Comparison of ENCODE assay signal across 17 mouse cellular contexts in genomic region chr6:32940299-32940698, GRCm38 (mm10).
DNase-seq lines count a peak whose midpoint lies in the region; ATAC-seq and TF ChIP-seq lines count a peak whose summit lies in the region.
"Had no signal": no experiment of that assay in that cellular context is flagged by ENCODE, and none has a peak within 500 bp of the region (broad histone marks: within the 10 kb centered on the region; RNA-seq: fewer than 3 reads in every experiment).

No protein-coding gene starts in this region.

- DNase-seq in heart, postnatal 14 days = no peak
- DNase-seq in kidney, postnatal 0 days (ENCODE audit: low spot score) = peak; percentile 68
- no peak for DNase-seq in kidney, adult 18-20 months
- DNase-seq in right cerebral cortex, adult 18-20 months = peak; percentile 11
- DNase-seq in right cerebral cortex, postnatal 36 days (ENCODE audit: low spot score in 2 of 2) = no peak
- no peak for DNase-seq in cerebellum, postnatal 10 days
- DNase-seq: adrenal gland, adult 2 months; cerebellum, adult 8-10 months; kidney, adult 2 months; thymus, postnatal 14 days had no signal

- intact Hi-C loops in heart, postnatal 14 days (cut with DNase I) = no loop called here

- H3K4me2 ChIP-seq in heart, embryonic 12.5 days = peak overlapping the region; percentile 52
- no peak overlapping the region for H3K4me2 ChIP-seq in kidney, postnatal 0 days (ENCODE audit: low read length)
- H3K4me2 ChIP-seq: embryonic facial prominence, embryonic 15.5 days; limb, embryonic 15.5 days; midbrain, embryonic 13.5 days; neural tube, embryonic 13.5 days had no signal

- 16% methylated on average over 11 of the region's 11 CpGs for WGBS in heart, embryonic 12.5 days
- WGBS in kidney, postnatal 0 days = 29% methylated on average over 11 of the region's 11 CpGs

- no peak for ATAC-seq in heart, embryonic 12.5 days (ENCODE audit: insufficient number of reproducible peaks, low FRiP score)
- no peak for ATAC-seq in kidney, postnatal 0 days (replicated peaks; ENCODE audit: low FRiP score, low read depth)
- ATAC-seq: forebrain, embryonic 16.5 days; hindbrain, postnatal 0 days; midbrain, embryonic 13.5 days had no signal

- no peak for TF ChIP-seq CTCF in kidney, postnatal 0 days (IDR thresholded peaks at IDR 0.05; ENCODE audit: low read depth)

- no peaks in the 10 kb centered on the region for H3K9me3 ChIP-seq in heart, embryonic 12.5 days (replicated peaks)
- no peaks in the 10 kb centered on the region for H3K9me3 ChIP-seq in kidney, postnatal 0 days (replicated peaks; ENCODE audit: low read length)
- H3K9me3 ChIP-seq: embryonic facial prominence, embryonic 15.5 days; limb, embryonic 15.5 days; midbrain, embryonic 13.5 days; neural tube, embryonic 13.5 days had no signal

- no peak overlapping the region for H3K27ac ChIP-seq in heart, embryonic 12.5 days (ENCODE audit: poor library complexity, severe bottlenecking)
- H3K27ac ChIP-seq in kidney, postnatal 0 days = no peak overlapping the region
- H3K27ac ChIP-seq: embryonic facial prominence, embryonic 15.5 days; hindbrain, postnatal 0 days; limb, embryonic 15.5 days; midbrain, embryonic 13.5 days; neural tube, embryonic 13.5 days had no signal

- no peaks in the 10 kb centered on the region for H3K36me3 ChIP-seq in heart, embryonic 12.5 days
- no peaks in the 10 kb centered on the region for H3K36me3 ChIP-seq in kidney, postnatal 0 days (ENCODE audit: insufficient read depth, low read length)
- H3K36me3 ChIP-seq: embryonic facial prominence, embryonic 15.5 days; limb, embryonic 15.5 days; midbrain, embryonic 13.5 days; neural tube, embryonic 13.5 days had no signal

- H3K4me1 ChIP-seq in heart, embryonic 12.5 days (replicated peaks) = peaks cover 22% of the 10 kb centered on the region
- H3K4me1 ChIP-seq in kidney, postnatal 0 days (replicated peaks; ENCODE audit: insufficient read depth, low read length) = no peaks in the 10 kb centered on the region
- H3K4me1 ChIP-seq: limb, embryonic 15.5 days had no signal

- 0 out of 2 replicates have a peak overlapping the region, but pooled peaks have one; percentile 43 for H3K9ac ChIP-seq in heart, embryonic 12.5 days
- H3K9ac ChIP-seq in kidney, postnatal 0 days (ENCODE audit: low read depth, low read length) = no peak overlapping the region
- H3K9ac ChIP-seq: embryonic facial prominence, embryonic 15.5 days; limb, embryonic 15.5 days; midbrain, embryonic 13.5 days; neural tube, embryonic 13.5 days had no signal

- H3K27me3 ChIP-seq in heart, embryonic 12.5 days (replicated peaks) = no peaks in the 10 kb centered on the region
- no peaks in the 10 kb centered on the region for H3K27me3 ChIP-seq in kidney, postnatal 0 days (ENCODE audit: insufficient read depth, low read length)
- H3K27me3 ChIP-seq: embryonic facial prominence, embryonic 15.5 days; limb, embryonic 15.5 days; midbrain, embryonic 13.5 days; neural tube, embryonic 13.5 days had no signal

- H3K4me3 ChIP-seq in heart, embryonic 12.5 days = no peak overlapping the region
- H3K4me3 ChIP-seq in kidney, postnatal 0 days (replicated peaks; ENCODE audit: low read depth, low read length) = no peak overlapping the region
- H3K4me3 ChIP-seq: embryonic facial prominence, embryonic 15.5 days; limb, embryonic 15.5 days; midbrain, embryonic 13.5 days; neural tube, embryonic 13.5 days had no signal

Comparison
In these comparisons a context has a peak if more than half of its experiments do, and no peak if none do; other contexts are left out.
1. DNase-seq: peak in kidney, postnatal 0 days (single experiment) and right cerebral cortex, adult 18-20 months (single experiment); none in heart, postnatal 14 days (0 of 2), kidney, adult 18-20 months (single experiment), right cerebral cortex, postnatal 36 days (0 of 2) and cerebellum, postnatal 10 days (0 of 2).